Mouse (Mus musculus) macrophage (primary cell): ENCODE measurements at regions not wholly inside any gene's neighbourhood (a gene's known extent, or its start where the extent isn't known, plus 50 kb on each side); places are given as distances from the start of the nearest gene placed in this dataset.

Experiments used
- H3K27ac ChIP-seq: fragments of 350-480 bp; formaldehyde crosslinking; 2 replicates; pipeline ENCODE4 v1.9.0; 2021
- H3K36me3 ChIP-seq: fragments of 350-480 bp; formaldehyde crosslinking; 2 replicates; pipeline ENCODE4 v1.9.0; 2021; ENCODE audit errors: inconsistent target
- H3K4me3 ChIP-seq: fragments of 350-480 bp; formaldehyde crosslinking; 2 replicates; pipeline ENCODE4 v1.9.0; 2021; ENCODE audit errors: inconsistent target
- H3K79me2 ChIP-seq: fragments of 350-480 bp; formaldehyde crosslinking; 2 replicates; pipeline ENCODE4 v1.9.0; 2021; ENCODE audit errors: inconsistent target
- WGBS: methylation state at CpG from one replicate; pipeline ENCODE4 v1.1.7; 2026; ENCODE audit warnings: inconsistent platforms; ENCODE audit not compliant: missing documents; 5-methylcytosine and 5-hydroxymethylcytosine counted together

- no peak overlapping the region for H3K27ac ChIP-seq
- H3K36me3 ChIP-seq = no peaks in the 10 kb centered on the region
- 88% methylated on average over 11 of the region's 11 CpGs for WGBS
- H3K4me3 ChIP-seq = no peak overlapping the region
- no peaks in the 10 kb centered on the region for H3K79me2 ChIP-seq
Observed at GRCm38 (mm10) chr6:31048920-31049576, 90.2 kb upstream of the Klf14 start.

- Histone ChIP-seq H3K27ac (no peak overlapping the region), H3K4me3 (no peak overlapping the region), H3K36me3 (peaks cover 2% of the 10 kb centered on the region; the same call in 1 of the 2 replicates), H3K79me2 (no peaks in the 10 kb centered on the region)
- WGBS = 65% methylated on average over 5 of the region's 5 CpGs
Observed at GRCm38 (mm10) chr6:31050831-31051230, 92.0 kb upstream of the Klf14 start.

GRCm38 (mm10) chr6:31051771-31052170 lies 92.9 kb upstream of the Klf14 start:
- H3K79me2 ChIP-seq = no peaks in the 10 kb centered on the region
- no peak overlapping the region for H3K27ac ChIP-seq
- H3K4me3 ChIP-seq = no peak overlapping the region
- WGBS = 80% methylated on average over 6 of the region's 6 CpGs
- peaks cover 11% of the 10 kb centered on the region; the same call in 1 of the 2 replicates for H3K36me3 ChIP-seq

GRCm38 (mm10) chr6:31053003-31053402 lies 94.1 kb upstream of the Klf14 start:
- Histone ChIP-seq H3K27ac (no peak overlapping the region), H3K4me3 (no peak overlapping the region), H3K79me2 (no peaks in the 10 kb centered on the region), H3K36me3 (peaks cover 23% of the 10 kb centered on the region; the same call in 1 of the 2 replicates)
- 30% methylated on average over 8 of the region's 8 CpGs for WGBS

- Histone ChIP-seq H3K27ac (no peak overlapping the region), H3K4me3 (no peak overlapping the region), H3K79me2 (no peaks in the 10 kb centered on the region), H3K36me3 (peaks cover 62% of the 10 kb centered on the region)
- 92% methylated on average over 12 of the region's 12 CpGs for WGBS
Observed at GRCm38 (mm10) chr6:31056786-31057566, 98.1 kb upstream of the Klf14 start.

- Histone ChIP-seq H3K36me3 (peaks cover 75% of the 10 kb centered on the region), H3K4me3 (no peak overlapping the region), H3K79me2 (no peaks in the 10 kb centered on the region; the same call in 1 of the 2 replicates), H3K27ac (no peak overlapping the region)
- WGBS = 100% methylated on average over 1 of the region's 1 CpGs
Observed at GRCm38 (mm10) chr6:31058299-31058698, 99.4 kb upstream of the Klf14 start.

- Histone ChIP-seq H3K4me3 (no peak overlapping the region), H3K27ac (no peak overlapping the region), H3K36me3 (peaks cover 82% of the 10 kb centered on the region), H3K79me2 (no peaks in the 10 kb centered on the region; the same call in 1 of the 2 replicates)
- 79% methylated on average over 3 of the region's 3 CpGs for WGBS
Observed at GRCm38 (mm10) chr6:31058961-31059360, 100.1 kb upstream of the Klf14 start.

GRCm38 (mm10) chr6:31061813-31062212 lies 102.9 kb upstream of the Klf14 start:
- 98% methylated on average over 4 of the region's 4 CpGs for WGBS

GRCm38 (mm10) chr6:31065419-31065818 lies 106.5 kb upstream of the Klf14 start:
- WGBS = 25% methylated on average over 9 of the region's 9 CpGs
- H3K36me3 ChIP-seq = peaks cover 96% of the 10 kb centered on the region
- H3K27ac ChIP-seq = no peak overlapping the region

More at GRCm38 (mm10) chr6:31061813-31062212, 102.9 kb upstream of the Klf14 start:
- Histone ChIP-seq H3K27ac (no peak overlapping the region), H3K79me2 (peaks cover 23% of the 10 kb centered on the region; the same call in 1 of the 2 replicates), H3K36me3 (peaks cover 97% of the 10 kb centered on the region), H3K4me3 (no peak overlapping the region)

GRCm38 (mm10) chr6:31066861-31067260 lies 108.0 kb upstream of the Klf14 start:
- Histone ChIP-seq H3K4me3 (no peak overlapping the region), H3K36me3 (peaks cover 97% of the 10 kb centered on the region), H3K27ac (no peak overlapping the region), H3K79me2 (peaks cover 74% of the 10 kb centered on the region)
- 95% methylated on average over 5 of the region's 5 CpGs for WGBS

More at GRCm38 (mm10) chr6:31065419-31065818, 106.5 kb upstream of the Klf14 start:
- Histone ChIP-seq H3K79me2 (peaks cover 59% of the 10 kb centered on the region), H3K4me3 (no peak overlapping the region)

GRCm38 (mm10) chr6:31067453-31067852 lies 108.6 kb upstream of the Klf14 start:
- 100% methylated on average over 3 of the region's 7 CpGs for WGBS
- H3K36me3 ChIP-seq = peaks cover 97% of the 10 kb centered on the region
- H3K4me3 ChIP-seq = no peak overlapping the region
- no peak overlapping the region for H3K27ac ChIP-seq
- peaks cover 80% of the 10 kb centered on the region for H3K79me2 ChIP-seq

GRCm38 (mm10) chr6:31069243-31069642 lies 110.4 kb upstream of the Klf14 start:
- H3K79me2 ChIP-seq = peaks cover 98% of the 10 kb centered on the region
- H3K4me3 ChIP-seq = no peak overlapping the region
- H3K27ac ChIP-seq = no peak overlapping the region
- 89% methylated on average over 13 of the region's 13 CpGs for WGBS
- H3K36me3 ChIP-seq = peaks cover 91% of the 10 kb centered on the region

- WGBS = 98% methylated on average over 6 of the region's 6 CpGs
- Histone ChIP-seq H3K27ac (no peak overlapping the region), H3K36me3 (peaks cover 89% of the 10 kb centered on the region), H3K4me3 (no peak overlapping the region), H3K79me2 (peaks cover 100% of the 10 kb centered on the region)
Observed at GRCm38 (mm10) chr6:31070537-31070936, 111.7 kb upstream of the Klf14 start.

GRCm38 (mm10) chr6:31070966-31071365 lies 112.1 kb upstream of the Klf14 start:
- Histone ChIP-seq H3K4me3 (no peak overlapping the region), H3K36me3 (peaks cover 88% of the 10 kb centered on the region), H3K79me2 (peaks cover 100% of the 10 kb centered on the region), H3K27ac (no peak overlapping the region)
- WGBS = 98% methylated on average over 8 of the region's 9 CpGs

- H3K27ac ChIP-seq = peak overlapping the region; percentile 3; the same call in 1 of the 2 replicates
Observed at GRCm38 (mm10) chr6:31072072-31072471, 113.2 kb upstream of the Klf14 start.

More at GRCm38 (mm10) chr6:31072072-31072471, 113.2 kb upstream of the Klf14 start:
- 55% methylated on average over 7 of the region's 7 CpGs for WGBS
- H3K79me2 ChIP-seq = peaks cover 100% of the 10 kb centered on the region
- no peak overlapping the region for H3K4me3 ChIP-seq
- H3K36me3 ChIP-seq = peaks cover 88% of the 10 kb centered on the region
